Mouse (Mus musculus) layer of hippocampus, adult 2 months (tissue): ENCODE data around the gene Gpank1. TPM values are rescaled to one million over a fixed set of nuclear protein-coding genes. Genes with fewer than 3 reads are reported as not detected.

Source experiments
- DNase-seq, 2 experiments: peaks; one replicate each; pipeline ENCODE4 v3.0.0; 2022; ENCODE audit warnings: low spot score in 2 of 2
- H3K27ac ChIP-seq: fragments of 200-600 bp; 2 replicates; pipeline ENCODE4 v1.8.1; 2022
- H3K4me3 ChIP-seq: fragments of 200-600 bp; 2 replicates; pipeline ENCODE4 v1.8.1; 2022; ENCODE audit warnings: mild to moderate bottlenecking
- CTCF ChIP-seq: fragments of 200-600 bp; conservative IDR thresholded peaks from 2 replicates; pipeline ENCODE4 v1.8.1; 2022; ENCODE audit warnings: antibody characterized with exemption, mild to moderate bottlenecking, moderate library complexity
- long read RNA-seq, 2 experiments: library from polyadenylated mRNA; stranded (forward); transcript quantifications; one replicate each; pipeline ENCODE4 v2.0.0; 2021; ENCODE audit warnings: borderline mapping rate in 2 of 2
- total RNA-seq, 2 experiments: library from RNA; stranded (reverse); gene quantifications; 2 replicates each; pipeline ENCODE4 v1.2.3; 2021

Gene Gpank1
- 10 to 100 TPM; 15.0 to 15.9 TPM for total RNA-seq
- long read RNA-seq, experiment 1, partial matches to known transcripts: 0 of 11 reads
- long read RNA-seq, experiment 1, other reads (novel, unspliced or antisense): 6 of 11 reads
- long read RNA-seq, experiment 2, transcript Gpank1-202 (3 exons, 1,518 nt): major isoform, 7 of 23 reads
- long read RNA-seq, experiment 2, partial matches to known transcripts: 0 of 23 reads
- long read RNA-seq, experiment 2, other reads (novel, unspliced or antisense): 13 of 23 reads

GRCm38 (mm10) chr17:35121143-35121799 is at the start of gene Gpank1:
Gene Gpank1 (plus strand): TSS chr17:35121455.
- TF ChIP-seq CTCF: no peak
- peak; percentile 98 to 99 for DNase-seq
- peak within 1 kb of the TSS; percentile 91 for H3K27ac ChIP-seq
- H3K4me3 ChIP-seq: peak within 1 kb of the TSS; percentile 92

- TF ChIP-seq CTCF: no peak
- Histone ChIP-seq H3K4me3 (no peak overlapping the region), H3K27ac (no peak overlapping the region)
- DNase-seq: no peak
Measured at GRCm38 (mm10) chr17:35074097-35074496, 47.2 kb upstream of the Gpank1 start.

GRCm38 (mm10) chr17:35076507-35077176 is 44.6 kb upstream of the Gpank1 start, which contains the start of gene Ly6g6e:
Gene Ly6g6e (plus strand): TSS chr17:35076902.
- Histone ChIP-seq H3K27ac (peak within 1 kb of the TSS; percentile 43; the same call in 1 of the 2 replicates), H3K4me3 (peak within 1 kb of the TSS; percentile 43)
- no peak for DNase-seq
- no peak for TF ChIP-seq CTCF

GRCm38 (mm10) chr17:35077285-35077684 is 44.0 kb upstream of the Gpank1 start:
- TF ChIP-seq CTCF: no peak
- peak overlapping the region; percentile 43; the same call in 1 of the 2 replicates for H3K4me3 ChIP-seq
- peak overlapping the region; percentile 43; the same call in 1 of the 2 replicates for H3K27ac ChIP-seq
- DNase-seq: no peak

- Histone ChIP-seq H3K27ac (peak within 1 kb of the TSS; percentile 43; the same call in 1 of the 2 replicates), H3K4me3 (peak within 1 kb of the TSS; percentile 43)
- DNase-seq: no peak
- peak; percentile 66 for TF ChIP-seq CTCF
Measured at GRCm38 (mm10) chr17:35077786-35078233, 43.4 kb upstream of the Gpank1 start, which contains the start of gene Ly6g6d. Gene Ly6g6d (minus strand): TSS chr17:35078065.

GRCm38 (mm10) chr17:35079778-35080177 is 41.5 kb upstream of the Gpank1 start:
- TF ChIP-seq CTCF: no peak
- no peak for DNase-seq
- H3K4me3 ChIP-seq: no peak overlapping the region
- peak overlapping the region; percentile 62; the same call in 1 of the 2 replicates for H3K27ac ChIP-seq

- DNase-seq: no peak
- Histone ChIP-seq H3K4me3 (no peak overlapping the region), H3K27ac (peak overlapping the region; percentile 62; the same call in 1 of the 2 replicates)
- no peak for TF ChIP-seq CTCF
Measured at GRCm38 (mm10) chr17:35080248-35080647, 41.0 kb upstream of the Gpank1 start.

GRCm38 (mm10) chr17:35080710-35081109 is 40.5 kb upstream of the Gpank1 start:
- peak overlapping the region; percentile 62; the same call in 1 of the 2 replicates for H3K27ac ChIP-seq
- no peak overlapping the region for H3K4me3 ChIP-seq
- no peak for DNase-seq
- TF ChIP-seq CTCF: no peak

- Histone ChIP-seq H3K4me3 (no peak overlapping the region), H3K27ac (no peak overlapping the region)
- no peak for TF ChIP-seq CTCF
- no peak for DNase-seq
Measured at GRCm38 (mm10) chr17:35082841-35083576, 38.2 kb upstream of the Gpank1 start.

- H3K4me3 ChIP-seq: no peak overlapping the region
Measured at GRCm38 (mm10) chr17:35083929-35084497, 37.2 kb upstream of the Gpank1 start.

GRCm38 (mm10) chr17:35085208-35085865 is 35.9 kb upstream of the Gpank1 start, which contains the start of gene Ly6g6f:
Gene Ly6g6f (minus strand): TSS chr17:35085610.
- TF ChIP-seq CTCF: no peak
- H3K4me3 ChIP-seq: no peak within 1 kb of the TSS
- H3K27ac ChIP-seq: no peak within 1 kb of the TSS
- no peak for DNase-seq

More at GRCm38 (mm10) chr17:35083929-35084497, 37.2 kb upstream of the Gpank1 start:
- no peak for TF ChIP-seq CTCF
- H3K27ac ChIP-seq: no peak overlapping the region
- no peak for DNase-seq

GRCm38 (mm10) chr17:35088151-35088550 is 33.1 kb upstream of the Gpank1 start:
- peak; percentile 71 for TF ChIP-seq CTCF
- H3K27ac ChIP-seq: no peak overlapping the region
- no peak for DNase-seq
- no peak overlapping the region for H3K4me3 ChIP-seq
